Mouse (Mus musculus) MEL (cell line): Measurements from ENCODE around the gene Med24. TPM values are rescaled to one million over a fixed set of nuclear protein-coding genes. Genes with fewer than 3 reads are reported as not detected.

Source experiments
- DNase-seq: peaks from one replicate; pipeline ENCODE4 v3.0.0; 2011; ENCODE audit warnings: low read depth, low spot score
- H3K27ac ChIP-seq: 2 replicates; pipeline ENCODE4 v1.5.1; 2012; ENCODE audit warnings: low read depth, mild to moderate bottlenecking, control low read depth, low read length, moderate library complexity; ENCODE audit not compliant: control insufficient read depth
- H3K27me3 ChIP-seq, 2 experiments: fragments of 150-350 bp in 1 of 2; sonication (generic) in 1 of 2; 2 replicates each; pipeline ENCODE4 v1.6.1; 2012; ENCODE audit warnings: low read length in 2 of 2, mild to moderate bottlenecking in 2 of 2, improper control_type of control experiment in 1 of 2, moderate library complexity in 1 of 2; ENCODE audit not compliant: insufficient read depth in 2 of 2, control insufficient read depth in 1 of 2
- H3K36me3 ChIP-seq, 2 experiments: 2 replicates each; pipeline ENCODE4 v1.6.1; 2012 to 2014; ENCODE audit warnings: low read length in 2 of 2, improper control_type of control experiment in 1 of 2, inconsistent platforms in 1 of 2, mild to moderate bottlenecking in 1 of 2; ENCODE audit not compliant: insufficient read depth in 2 of 2, control insufficient read depth in 1 of 2
- H3K4me1 ChIP-seq, 2 experiments: fragments of 150-350 bp in 1 of 2; sonication (generic) in 1 of 2; 2 replicates each; pipeline ENCODE4 v1.6.1; 2012; ENCODE audit warnings: low read length in 2 of 2, improper control_type of control experiment in 1 of 2, mild to moderate bottlenecking in 1 of 2; ENCODE audit not compliant: insufficient read depth in 2 of 2, control insufficient read depth in 1 of 2
- H3K4me3 ChIP-seq, 2 experiments: fragments of 150-350 bp in 1 of 2; sonication (generic) in 1 of 2; 2 replicates each; pipeline ENCODE4 v1.5.1; 2012; ENCODE audit warnings: low read depth in 2 of 2, low read length in 2 of 2, mild to moderate bottlenecking in 2 of 2, moderate library complexity in 2 of 2, control low read depth in 1 of 2, improper control_type of control experiment in 1 of 2; ENCODE audit not compliant: control insufficient read depth in 1 of 2, insufficient read depth in 1 of 2
- H3K79me2 ChIP-seq: 2 replicates; pipeline ENCODE4 v1.6.1; 2012; ENCODE audit warnings: mild to moderate bottlenecking, low read length, moderate library complexity; ENCODE audit not compliant: control insufficient read depth, poor library complexity, insufficient read depth
- H3K9ac ChIP-seq: 2 replicates; pipeline ENCODE4 v1.6.1; 2012; ENCODE audit warnings: low read depth, mild to moderate bottlenecking, control low read depth, low read length, moderate library complexity; ENCODE audit not compliant: control insufficient read depth, poor library complexity, severe bottlenecking
- H3K9me3 ChIP-seq: fragments of 150-350 bp; sonication (generic); replicated peaks from 2 replicates; pipeline ENCODE4 v1.6.1; 2012; ENCODE audit warnings: mild to moderate bottlenecking, low read length, improper control_type of control experiment, moderate library complexity; ENCODE audit not compliant: insufficient read depth
- BHLHE40 ChIP-seq: IDR thresholded peaks from 2 replicates; pipeline ENCODE4 v1.6.1; 2012; ENCODE audit warnings: low read depth, mild to moderate bottlenecking, inconsistent platforms, low read length, improper control_type of control experiment, borderline replicate concordance
- CHD1 ChIP-seq: IDR thresholded peaks from 2 replicates; pipeline ENCODE4 v1.6.1; 2012; ENCODE audit warnings: low read depth, mild to moderate bottlenecking, inconsistent platforms, low read length, improper control_type of control experiment
- CHD2 ChIP-seq: IDR thresholded peaks from 2 replicates; pipeline ENCODE4 v1.6.1; 2011; ENCODE audit warnings: low read length, improper control_type of control experiment
- CTCF ChIP-seq, 3 experiments: IDR thresholded peaks in 2 of 3; conservative IDR thresholded peaks in 1 of 3; 2 replicates each; pipeline ENCODE4 v1.5.1; 2011 to 2012; ENCODE audit warnings: low read length in 3 of 3, low read depth in 2 of 3, mild to moderate bottlenecking in 2 of 3, improper control_type of control experiment in 1 of 3, inconsistent platforms in 1 of 3, mixed read lengths in 1 of 3, moderate library complexity in 1 of 3; ENCODE audit not compliant: control insufficient read depth in 1 of 3, insufficient read depth in 1 of 3, poor library complexity in 1 of 3, severe bottlenecking in 1 of 3
- E2F4 ChIP-seq: IDR thresholded peaks from 2 replicates; pipeline ENCODE4 v1.6.1; 2011; ENCODE audit warnings: low read depth, low read length, improper control_type of control experiment, borderline replicate concordance
- ELF1 ChIP-seq: IDR thresholded peaks from 2 replicates; pipeline ENCODE4 v1.6.1; 2014; ENCODE audit warnings: low read depth, mild to moderate bottlenecking, inconsistent platforms, low read length, improper control_type of control experiment, moderate library complexity
- EP300 ChIP-seq, 2 experiments: IDR thresholded peaks; 2 replicates each; pipeline ENCODE4 v1.6.1; 2011; ENCODE audit warnings: improper control_type of control experiment in 2 of 2, low read length in 2 of 2, low read depth in 1 of 2, mild to moderate bottlenecking in 1 of 2
- ETS1 ChIP-seq: IDR thresholded peaks from 2 replicates; pipeline ENCODE4 v1.6.1; 2012; ENCODE audit warnings: low read depth, mild to moderate bottlenecking, inconsistent platforms, low read length, improper control_type of control experiment, moderate library complexity
- GABPA ChIP-seq: IDR thresholded peaks from 2 replicates; pipeline ENCODE4 v1.6.1; 2012; ENCODE audit warnings: low read depth, mild to moderate bottlenecking, inconsistent platforms, low read length, improper control_type of control experiment, moderate library complexity
- HCFC1 ChIP-seq: IDR thresholded peaks from 2 replicates; pipeline ENCODE4 v1.6.1; 2012; ENCODE audit warnings: low read depth, mild to moderate bottlenecking, inconsistent platforms, low read length, improper control_type of control experiment, moderate library complexity
- JUND ChIP-seq: IDR thresholded peaks from 2 replicates; pipeline ENCODE4 v1.6.1; 2011; ENCODE audit warnings: low read depth, mild to moderate bottlenecking, improper control_type of control experiment, low read length
- KAT2A ChIP-seq: conservative IDR thresholded peaks from 2 replicates; pipeline ENCODE4 v1.6.1; 2012; ENCODE audit warnings: low read depth, low read length, improper control_type of control experiment, inconsistent platforms
- MAFK ChIP-seq: IDR thresholded peaks from 2 replicates; pipeline ENCODE4 v1.6.1; 2011; ENCODE audit warnings: low read depth, mild to moderate bottlenecking, low read length, improper control_type of control experiment, borderline replicate concordance
- MAX ChIP-seq: IDR thresholded peaks from 2 replicates; pipeline ENCODE4 v1.6.1; 2011; ENCODE audit warnings: low read length, improper control_type of control experiment
- MAZ ChIP-seq: IDR thresholded peaks from 2 replicates; pipeline ENCODE4 v1.6.1; 2012; ENCODE audit warnings: low read depth, mild to moderate bottlenecking, inconsistent platforms, low read length, improper control_type of control experiment
- MEF2A ChIP-seq: IDR thresholded peaks from 2 replicates; pipeline ENCODE4 v1.6.1; 2014; ENCODE audit warnings: low read depth, mild to moderate bottlenecking, inconsistent platforms, low read length, improper control_type of control experiment; ENCODE audit not compliant: poor library complexity, insufficient replicate concordance, severe bottlenecking; ENCODE audit errors: extremely low read depth
- MXI1 ChIP-seq: IDR thresholded peaks from 2 replicates; pipeline ENCODE4 v1.6.1; 2011; ENCODE audit warnings: mild to moderate bottlenecking, low read depth, low read length, improper control_type of control experiment
- MYB ChIP-seq: IDR thresholded peaks from 2 replicates; pipeline ENCODE4 v1.6.1; 2011; ENCODE audit warnings: mild to moderate bottlenecking, low read depth, low read length, improper control_type of control experiment
- MYC ChIP-seq: IDR thresholded peaks from 2 replicates; pipeline ENCODE4 v1.6.1; 2011; ENCODE audit warnings: low read depth, mild to moderate bottlenecking, low read length, improper control_type of control experiment, moderate library complexity
- NELFE ChIP-seq: IDR thresholded peaks from 2 replicates; pipeline ENCODE4 v1.6.1; 2011; ENCODE audit warnings: low read depth, low read length, improper control_type of control experiment
- NRF1 ChIP-seq: IDR thresholded peaks from 2 replicates; pipeline ENCODE4 v1.6.1; 2014; ENCODE audit warnings: low read depth, mild to moderate bottlenecking, inconsistent platforms, low read length, improper control_type of control experiment, moderate library complexity; ENCODE audit not compliant: poor library complexity, insufficient read depth, severe bottlenecking
- POLR2A ChIP-seq, 2 experiments: IDR thresholded peaks; 2 replicates each; pipeline ENCODE4 v1.6.1; 2011 to 2012; ENCODE audit warnings: low read length in 2 of 2, mild to moderate bottlenecking in 2 of 2, control low read depth in 1 of 2, improper control_type of control experiment in 1 of 2, low read depth in 1 of 2, moderate library complexity in 1 of 2; ENCODE audit not compliant: control insufficient read depth in 1 of 2, insufficient read depth in 1 of 2, poor library complexity in 1 of 2
- POLR2AphosphoS2 ChIP-seq: IDR thresholded peaks from 2 replicates; pipeline ENCODE4 v1.6.1; 2011; ENCODE audit warnings: low read length, improper control_type of control experiment
- POLR2AphosphoS5 ChIP-seq: IDR thresholded peaks from 2 replicates; pipeline ENCODE4 v1.6.1; 2012; ENCODE audit warnings: low read depth, borderline replicate concordance, mild to moderate bottlenecking, inconsistent platforms, low read length, moderate library complexity, mixed read lengths
- RAD21 ChIP-seq: IDR thresholded peaks from 2 replicates; pipeline ENCODE4 v1.6.1; 2011; ENCODE audit warnings: mild to moderate bottlenecking, low read depth, low read length, improper control_type of control experiment
- RCOR1 ChIP-seq: IDR thresholded peaks from 2 replicates; pipeline ENCODE4 v1.6.1; 2012; ENCODE audit warnings: low read depth, mild to moderate bottlenecking, inconsistent platforms, low read length, improper control_type of control experiment
- SIN3A ChIP-seq: IDR thresholded peaks from 2 replicates; pipeline ENCODE4 v1.6.1; 2012; ENCODE audit warnings: low read length, improper control_type of control experiment, inconsistent platforms
- SMC3 ChIP-seq: IDR thresholded peaks from 2 replicates; pipeline ENCODE4 v1.6.1; 2011; ENCODE audit warnings: low read depth, low read length, improper control_type of control experiment
- TAL1 ChIP-seq: IDR thresholded peaks from 2 replicates; pipeline ENCODE4 v1.6.1; 2012; ENCODE audit warnings: mild to moderate bottlenecking, inconsistent platforms, low read length, moderate library complexity, mixed read lengths
- TBP ChIP-seq: IDR thresholded peaks from 2 replicates; pipeline ENCODE4 v1.8.0; 2011; ENCODE audit warnings: low read depth, low read length, improper control_type of control experiment
- TCF12 ChIP-seq: IDR thresholded peaks from 2 replicates; pipeline ENCODE4 v1.6.1; 2014; ENCODE audit warnings: low read depth, mild to moderate bottlenecking, inconsistent platforms, low read length, improper control_type of control experiment, moderate library complexity
- UBTF ChIP-seq: IDR thresholded peaks from 2 replicates; pipeline ENCODE4 v1.6.1; 2012; ENCODE audit warnings: low read depth, mild to moderate bottlenecking, inconsistent platforms, low read length, improper control_type of control experiment, moderate library complexity, borderline replicate concordance; ENCODE audit not compliant: insufficient read depth
- USF1 ChIP-seq: IDR thresholded peaks from 2 replicates; pipeline ENCODE4 v1.6.1; 2014; ENCODE audit warnings: low read depth, mild to moderate bottlenecking, inconsistent platforms, low read length, improper control_type of control experiment, moderate library complexity
- USF2 ChIP-seq, 2 experiments: IDR thresholded peaks; 2 replicates each; pipeline ENCODE4 v1.6.1; 2011 to 2012; ENCODE audit warnings: improper control_type of control experiment in 2 of 2, low read length in 2 of 2, borderline replicate concordance in 1 of 2, inconsistent platforms in 1 of 2, low read depth in 1 of 2, mild to moderate bottlenecking in 1 of 2; ENCODE audit not compliant: insufficient read depth in 1 of 2
- ZC3H11A ChIP-seq: IDR thresholded peaks from 2 replicates; pipeline ENCODE4 v1.6.1; 2012; ENCODE audit warnings: low read depth, mild to moderate bottlenecking, inconsistent platforms, low read length, improper control_type of control experiment
- ZKSCAN1 ChIP-seq: IDR thresholded peaks from 2 replicates; pipeline ENCODE4 v1.6.1; 2012; ENCODE audit warnings: low read depth, mild to moderate bottlenecking, inconsistent platforms, low read length, improper control_type of control experiment, moderate library complexity
- ZMIZ1 ChIP-seq: IDR thresholded peaks from 2 replicates; pipeline ENCODE4 v1.6.1; 2012; ENCODE audit warnings: low read depth, mild to moderate bottlenecking, inconsistent platforms, low read length, improper control_type of control experiment, moderate library complexity
- ZNF384 ChIP-seq: IDR thresholded peaks from 2 replicates; pipeline ENCODE4 v1.6.1; 2012; ENCODE audit warnings: low read depth, mild to moderate bottlenecking, inconsistent platforms, low read length, improper control_type of control experiment
- polyA plus RNA-seq, 2 experiments: library from polyadenylated mRNA; stranded (reverse) in 1 of 2; unstranded in 1 of 2; fragments of >175 nt in 1 of 2; fragments of >200 nt in 1 of 2; gene quantifications; 2 replicates each; pipeline versions ENCODE4 v1.2.1 to v1.2.4; 2012; ENCODE audit warnings: low replicate concordance in 2 of 2, low read depth in 1 of 2; ENCODE audit not compliant: insufficient read length in 2 of 2, insufficient read depth in 1 of 2, missing spikeins in 1 of 2
- total RNA-seq: library from RNA; depleted of rRNA; stranded (reverse); fragments of 300-350 nt; gene quantifications from 2 replicates; pipeline ENCODE4 v1.2.3, GENCODE M21; 2012

Med24 gene
- total and polyA plus RNA-seq, 3 experiments, result 37.5 to 89.8 TPM; not detected in 1

DNA sequence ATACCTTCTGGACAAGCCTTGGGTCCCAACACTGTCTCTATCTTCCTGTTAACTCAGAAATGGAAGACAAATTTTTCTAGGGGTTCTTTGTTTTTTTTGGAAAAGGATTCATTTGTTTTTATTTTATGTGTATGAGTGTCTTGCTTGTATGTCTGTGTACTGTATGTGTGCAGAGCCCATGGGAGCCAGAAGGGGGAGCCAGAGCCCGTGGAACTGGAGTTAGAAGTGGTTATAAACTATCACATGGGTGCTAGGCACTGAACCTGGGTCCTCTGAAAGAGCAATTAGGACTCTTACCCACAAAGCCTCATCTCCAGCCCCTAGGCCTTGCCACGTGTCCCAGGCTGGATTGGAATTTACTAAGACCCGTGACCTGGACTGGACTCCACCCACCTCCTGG, 4.8 kb upstream of the Med24 start:
- peaks cover 6 to 19% of the 10 kb centered on the region in 2 experiments for H3K4me1 ChIP-seq
- H3K79me2 ChIP-seq, result no peaks in the 10 kb centered on the region; the same call in 1 of the 2 replicates
- no peaks in the 10 kb centered on the region for H3K9me3 ChIP-seq
- no peak overlapping the region for H3K4me3 ChIP-seq
- no peak overlapping the region for H3K9ac ChIP-seq
- no peak overlapping the region for H3K27ac ChIP-seq
- H3K36me3 ChIP-seq, result peaks cover 0 to 16% of the 10 kb centered on the region in 2 experiments; a peak in 2 of 4 replicates
- H3K27me3 ChIP-seq, result peaks cover 0 to 3% of the 10 kb centered on the region in 2 experiments; a peak in 1 of 4 replicates
- peak; percentile 72 for DNase-seq
- no peak for TF ChIP-seq MAX
- no peak for TF ChIP-seq MXI1
- peak; percentile 95 for TF ChIP-seq RAD21
- no peak for TF ChIP-seq MEF2A
- TF ChIP-seq POLR2A (IDR thresholded peaks at IDR 0.05; ENCODE audit: control insufficient read depth in 1 of 2, insufficient read depth in 1 of 2, low read depth in 1 of 2, low read length in 2 of 2, poor library complexity in 1 of 2), result no peak
- no peak for TF ChIP-seq CHD1
- TF ChIP-seq USF1, result no peak
- no peak for TF ChIP-seq NELFE
- TF ChIP-seq ZNF384, result peak; percentile 24; the same call in 1 of the 2 replicates
- no peak for TF ChIP-seq RCOR1
- TF ChIP-seq CTCF (IDR thresholded peaks at IDR 0.05 in 2 of 3, conservative IDR thresholded peaks at IDR 0.05 in 1 of 3; ENCODE audit: control insufficient read depth in 1 of 3, insufficient read depth in 1 of 3, low read depth in 2 of 3, low read length in 3 of 3, poor library complexity in 1 of 3, severe bottlenecking in 1 of 3), result peak; percentile 72 to 90 (median 84)
- TF ChIP-seq UBTF, result no peak
- no peak for TF ChIP-seq USF2 (IDR thresholded peaks at IDR 0.05; ENCODE audit: borderline replicate concordance in 1 of 2, insufficient read depth in 1 of 2, low read depth in 1 of 2, low read length in 2 of 2)
- TF ChIP-seq GABPA, result no peak
- peak; percentile 89 for TF ChIP-seq ZC3H11A
- TF ChIP-seq MAFK, result no peak
- no peak for TF ChIP-seq BHLHE40
- no peak for TF ChIP-seq ELF1
- no peak for TF ChIP-seq ZMIZ1
- no peak for TF ChIP-seq ETS1
- TF ChIP-seq POLR2AphosphoS5, result no peak
- TF ChIP-seq SMC3, result peak; percentile 92
- TF ChIP-seq EP300 (IDR thresholded peaks at IDR 0.05; ENCODE audit: low read depth in 1 of 2, low read length in 2 of 2), result 0 out of 4 replicates have a peak, but pooled peaks of 1 of the 2 experiments have one; percentile 5
- TF ChIP-seq MYB, result no peak
- TF ChIP-seq MYC, result no peak
- no peak for TF ChIP-seq KAT2A
- no peak for TF ChIP-seq POLR2AphosphoS2
- no peak for TF ChIP-seq MAZ
- TF ChIP-seq NRF1, result no peak
- TF ChIP-seq JUND, result no peak
- 0 out of 2 replicates have a peak, but pooled peaks have one; percentile 22 for TF ChIP-seq HCFC1
- no peak for TF ChIP-seq E2F4
- TF ChIP-seq TBP, result no peak
- TF ChIP-seq TAL1, result no peak
- TF ChIP-seq CHD2, result no peak
- no peak for TF ChIP-seq TCF12
- no peak for TF ChIP-seq ZKSCAN1
- TF ChIP-seq SIN3A, result peak; percentile 52; the same call in 1 of the 2 replicates
